Mouse (Mus musculus) lung, postnatal 25 days (tissue): Measurements from ENCODE around the gene Plin3.
A peak's percentile ranks its signal among the peaks of the same experiment; 100 is the strongest.

ENCODE experiments used
- DNase-seq: peaks from one replicate; pipeline ENCODE4 v3.0.0; 2022; ENCODE audit warnings: low spot score

Gene Plin3

GRCm38 (mm10) chr17:56300186-56300585, 7.5 kb upstream of the Plin3 start, which contains the start of gene Arrdc5:
TSS of gene Arrdc5 (minus strand) at chr17:56300286.
- DNase-seq: no peak

- no peak for DNase-seq
Observed at GRCm38 (mm10) chr17:56298238-56298637, 5.6 kb upstream of the Plin3 start.

- no peak for DNase-seq
Observed at GRCm38 (mm10) chr17:56296201-56296600, 3.5 kb upstream of the Plin3 start.

GRCm38 (mm10) chr17:56294241-56294640, 1.6 kb upstream of the Plin3 start:
- DNase-seq: no peak

DNA sequence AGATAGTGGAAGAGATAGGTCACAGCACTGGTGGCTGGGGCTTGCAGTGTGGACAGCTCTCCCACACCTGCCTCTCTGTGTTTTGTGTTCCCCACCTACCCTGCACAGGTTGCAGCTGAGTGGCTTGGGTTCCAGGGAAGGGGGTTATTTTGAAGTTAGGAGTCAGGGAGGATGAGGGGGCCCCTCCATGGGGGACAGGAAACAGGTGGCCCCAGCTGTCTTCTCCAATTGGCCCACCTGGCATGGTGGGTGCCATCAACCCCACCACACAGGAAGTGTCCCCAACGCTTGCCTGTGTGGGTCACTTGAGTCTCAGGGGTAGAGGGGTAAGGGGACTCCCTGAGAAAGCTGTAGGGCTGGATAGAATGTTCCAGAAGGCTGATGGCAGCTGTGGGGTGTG, 618 bp upstream of the Plin3 start:
- no peak for DNase-seq

DNA sequence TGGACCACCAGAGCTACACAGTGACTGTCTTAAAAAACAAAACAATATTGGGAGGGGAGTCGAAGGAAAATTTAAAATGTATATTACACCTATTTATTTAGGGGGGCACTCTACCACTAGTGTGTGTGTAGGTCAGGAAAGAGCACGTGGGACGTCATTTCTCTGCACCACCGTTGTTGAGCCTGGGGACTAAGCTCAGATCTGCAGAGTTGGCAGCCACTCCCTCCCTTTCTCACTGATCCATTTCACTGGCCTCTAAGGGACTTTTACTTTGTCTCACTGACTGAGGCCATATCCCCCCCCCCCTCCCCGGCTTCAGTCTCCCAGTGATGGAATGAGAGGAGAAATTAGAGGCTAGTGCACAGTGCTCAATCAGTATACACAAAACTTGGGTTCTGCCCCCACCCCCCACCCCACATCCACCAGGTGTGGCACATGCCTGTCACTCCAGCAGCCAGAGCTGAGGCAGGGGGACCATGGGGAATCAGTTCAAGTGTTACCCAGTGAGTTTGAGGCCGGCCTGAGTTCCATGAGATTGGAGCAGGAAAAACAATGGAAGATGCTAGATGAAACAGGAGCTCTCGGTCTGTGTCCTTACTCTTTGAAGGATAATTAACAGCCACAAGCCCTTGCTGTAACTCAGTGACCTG, 722 bp downstream of the Plin3 start:
- no peak for DNase-seq

DNA sequence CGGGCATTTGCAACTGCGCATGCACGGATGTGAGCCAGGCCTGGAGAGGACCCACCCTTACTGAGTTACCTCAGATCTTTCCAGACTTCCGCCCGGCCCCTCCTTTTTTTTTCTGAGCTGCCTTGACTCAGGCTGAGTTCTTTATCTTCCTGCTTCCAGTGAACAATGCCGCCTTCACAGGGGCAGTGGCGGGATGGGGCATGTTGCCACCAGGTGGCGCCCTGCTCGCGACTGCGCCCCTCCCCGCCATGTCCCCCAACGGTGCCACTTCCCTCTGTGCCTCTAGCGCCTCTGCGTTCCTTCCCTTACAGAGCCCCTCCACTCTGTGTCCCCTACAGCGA, 1.5 kb downstream of the Plin3 start:
- peak; percentile 96 for DNase-seq

GRCm38 (mm10) chr17:56290388-56291170, 2.1 kb downstream of the Plin3 start:
- DNase-seq: peak; percentile 98

DNA sequence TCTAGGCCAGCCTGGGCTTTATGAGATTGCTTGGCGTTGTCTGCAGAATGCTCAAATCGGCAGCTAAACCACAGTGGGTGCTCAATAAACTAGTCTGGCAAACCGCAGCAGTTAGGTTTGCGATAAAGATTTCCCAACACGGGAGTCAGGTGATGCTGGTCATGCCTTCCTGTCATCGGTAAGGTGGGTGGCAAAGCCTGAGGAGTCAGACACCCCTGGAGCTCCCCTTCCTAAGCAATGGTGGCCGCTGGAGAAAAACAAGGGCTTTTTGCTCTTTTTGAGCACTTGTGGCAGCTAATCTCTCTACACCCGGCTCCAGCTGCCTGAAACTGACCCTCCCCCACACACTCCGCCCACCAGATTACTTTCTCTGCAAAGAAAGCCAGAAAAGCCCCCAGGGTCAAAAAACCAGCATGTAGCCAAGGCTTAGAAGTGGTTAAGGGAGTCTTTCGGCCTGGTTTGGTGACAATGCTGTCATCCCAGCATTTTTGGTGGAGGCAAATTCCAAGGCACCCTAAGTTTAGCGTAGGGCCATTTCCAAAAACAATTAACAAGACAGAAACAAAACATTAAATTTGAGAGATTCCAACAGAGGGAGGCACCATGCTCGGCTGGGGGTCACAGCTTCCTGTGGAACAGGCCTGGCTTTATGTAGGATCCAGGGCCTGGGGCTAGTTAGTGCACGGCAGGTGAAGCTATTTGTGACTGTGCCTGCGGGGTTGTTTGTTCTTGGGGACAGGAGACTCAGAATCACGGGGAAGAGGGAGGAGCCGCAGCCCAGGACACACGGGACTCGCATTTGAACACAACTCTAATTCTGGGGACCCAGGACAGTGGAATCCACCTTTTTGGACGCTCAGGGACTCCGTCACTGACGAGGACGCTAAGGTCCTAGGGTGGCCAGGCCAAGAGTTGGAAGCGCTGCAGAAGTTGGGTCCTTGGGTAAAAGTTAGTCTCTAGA, 3.0 kb downstream of the Plin3 start:
- DNase-seq: peak; percentile 72

GRCm38 (mm10) chr17:56288866-56289265, 3.8 kb downstream of the Plin3 start:
- no peak for DNase-seq

DNA sequence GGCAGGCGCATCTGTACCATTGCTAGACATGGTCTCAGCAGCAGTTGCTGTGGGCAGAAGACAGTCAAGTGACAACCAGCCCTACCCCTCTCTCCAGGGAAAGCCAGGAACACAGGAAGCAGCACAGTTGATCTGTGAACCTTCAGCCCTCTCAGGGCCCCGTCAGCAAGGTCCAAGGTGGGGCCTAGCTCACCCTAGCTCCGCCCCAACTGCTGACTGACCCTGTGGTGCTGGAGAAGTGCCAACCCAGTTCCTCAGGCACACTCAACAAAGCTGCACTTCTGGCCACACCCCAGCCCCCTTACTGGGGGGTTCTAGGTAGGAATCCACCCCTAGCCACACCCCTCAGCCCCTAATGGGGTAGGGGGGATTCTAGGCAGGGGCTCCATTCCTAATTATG, 4.8 kb downstream of the Plin3 start:
- DNase-seq: peak; percentile 48

GRCm38 (mm10) chr17:56285995-56286394, 6.7 kb downstream of the Plin3 start:
- DNase-seq: no peak

DNA sequence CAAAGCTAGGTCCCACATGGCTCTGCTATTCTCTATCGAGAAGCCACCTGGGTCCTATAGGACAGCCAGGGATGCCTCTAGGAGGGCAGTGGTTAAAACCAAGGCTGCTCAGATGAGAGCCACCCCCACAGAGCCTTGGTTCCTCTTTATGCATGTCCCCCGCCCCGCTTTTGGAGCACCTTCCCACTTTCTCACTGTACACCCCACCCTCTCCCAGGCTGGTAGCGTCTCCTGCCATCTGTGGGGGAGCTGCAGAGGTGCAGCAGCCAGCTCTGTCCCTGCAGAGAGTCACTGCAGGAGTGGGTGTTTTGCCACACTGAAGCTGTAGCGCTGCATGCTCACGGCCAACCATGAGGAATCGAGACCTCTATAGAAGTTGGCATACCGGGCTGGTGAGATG, 9.4 kb downstream of the Plin3 start:
- no peak for DNase-seq

GRCm38 (mm10) chr17:56282802-56283201, 9.9 kb downstream of the Plin3 start:
- no peak for DNase-seq

GRCm38 (mm10) chr17:56281193-56281592, 11.5 kb downstream of the Plin3 start:
- no peak for DNase-seq

DNA sequence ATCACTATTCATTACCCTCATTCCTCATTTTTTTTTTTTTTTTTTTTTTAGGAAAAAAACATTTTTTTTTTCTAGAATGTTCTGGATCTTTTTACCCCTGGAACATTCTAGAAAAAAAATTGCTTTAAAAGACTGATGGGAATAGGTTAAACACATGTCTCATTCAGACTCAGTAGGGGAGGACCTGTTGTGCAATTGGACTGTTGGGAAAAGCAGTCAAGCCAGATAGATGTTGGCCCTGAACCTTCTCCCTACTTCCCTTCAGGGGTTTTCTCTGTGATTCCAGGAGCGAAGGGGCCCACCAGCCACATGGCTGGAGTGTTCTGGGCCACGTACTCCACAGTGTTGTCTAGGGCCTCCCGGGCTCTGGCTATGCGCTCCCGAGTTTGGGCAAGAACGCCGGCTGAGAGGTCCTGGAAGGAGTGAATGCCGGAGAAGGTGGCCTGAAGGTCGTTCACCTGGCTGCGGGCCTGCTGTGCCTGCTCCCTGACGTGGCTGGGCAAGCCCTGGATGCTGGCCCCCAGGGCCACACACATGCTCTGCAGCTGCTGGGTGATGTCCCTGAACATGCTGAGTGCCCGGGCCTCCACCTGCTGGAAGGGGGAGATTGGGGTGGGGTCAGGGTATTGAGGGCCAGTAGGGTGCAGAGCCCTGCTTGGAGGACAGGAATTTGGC, 13.1 kb downstream of the Plin3 start:
- no peak for DNase-seq

GRCm38 (mm10) chr17:56278340-56278739, 14.3 kb downstream of the Plin3 start:
- DNase-seq: no peak

GRCm38 (mm10) chr17:56277567-56277893, 15.1 kb downstream of the Plin3 start:
- no peak for DNase-seq

GRCm38 (mm10) chr17:56276643-56277566, 15.8 kb downstream of the Plin3 start, which contains the start of gene Ticam1:
TSS of gene Ticam1 (minus strand) at chr17:56276786.
- DNase-seq: peak; percentile 95

DNA sequence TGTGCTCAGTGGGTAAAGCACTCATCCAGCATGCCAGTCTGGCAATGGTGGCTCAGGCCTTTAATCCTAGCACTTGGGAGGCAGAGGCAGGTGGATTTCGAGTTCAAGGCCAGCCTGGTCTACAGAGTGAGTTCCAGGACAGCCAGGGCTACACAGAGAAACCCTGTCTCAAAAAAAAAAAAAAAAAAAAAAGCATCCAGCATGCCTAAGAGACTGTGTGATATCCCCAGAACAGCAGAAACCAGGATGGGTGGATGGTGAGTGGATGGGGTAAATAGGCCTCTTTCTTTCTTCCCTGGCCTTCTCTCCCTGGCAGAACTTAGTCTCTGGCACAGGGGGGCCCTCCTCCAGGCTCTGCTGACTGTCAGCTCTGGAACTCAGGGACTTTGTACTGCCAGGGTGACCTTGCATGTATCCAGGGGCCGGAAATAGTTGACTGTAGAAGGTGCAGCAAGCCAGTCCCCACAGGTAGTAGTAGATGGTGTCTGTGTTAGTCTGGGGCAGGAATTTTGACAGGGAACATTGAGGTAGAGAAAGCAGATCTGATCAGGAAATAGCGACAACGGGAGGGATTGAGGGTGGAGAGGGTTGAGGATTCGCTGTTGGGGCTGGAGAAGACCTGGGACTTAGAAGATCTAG, 16.7 kb downstream of the Plin3 start:
- no peak for DNase-seq
